Mouse (Mus musculus): Measurements from ENCODE around the gene Zfp456.
"Not testable (repeated sequence)": the region's sequence is repeated elsewhere in the genome, so short reads cannot be mapped to it uniquely, and the experiment has no call there.

Gene Zfp456

DNA sequence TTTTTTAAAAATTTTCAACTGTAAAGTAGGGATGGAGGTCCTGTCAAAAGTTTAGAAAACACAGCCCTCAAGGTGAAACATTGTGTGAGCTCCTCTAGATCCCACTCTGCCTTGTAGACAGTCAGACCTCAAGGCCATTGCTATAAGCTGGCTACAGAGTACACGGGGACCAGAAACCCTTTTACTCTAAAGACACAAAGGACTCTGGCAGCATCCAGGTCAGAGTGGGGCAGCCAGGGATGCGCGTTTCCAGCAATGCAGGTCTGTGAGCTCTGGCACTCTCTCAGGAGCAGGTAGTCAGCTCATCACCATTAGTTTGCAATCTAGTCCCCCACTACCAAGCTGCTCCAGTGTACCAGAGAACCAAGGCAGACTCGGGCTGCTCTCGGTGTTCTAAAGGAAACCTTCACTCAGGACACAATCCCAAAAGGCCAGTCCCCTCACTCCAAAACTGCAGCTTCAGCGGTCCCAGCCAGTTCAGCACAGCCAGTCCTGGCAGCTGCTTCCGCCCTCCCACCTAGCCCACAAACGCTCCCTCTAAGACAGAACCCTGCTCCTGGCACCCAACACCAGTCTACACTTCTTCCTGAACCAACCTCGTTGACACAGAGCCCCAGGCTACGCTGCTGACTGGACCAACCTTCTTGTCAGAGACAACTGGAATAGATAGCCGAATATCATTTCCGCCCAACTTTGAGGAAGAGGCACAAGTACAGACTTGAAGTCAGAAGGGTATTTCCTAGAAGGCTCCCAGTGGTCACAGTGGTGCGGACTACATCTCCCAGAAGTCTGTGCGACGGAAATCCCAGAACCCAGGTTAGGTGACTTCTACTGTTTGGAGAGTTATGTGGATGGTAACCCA is at the start of gene Zfp456, which contains the start of gene Gm28041:
Zfp456 (minus strand) TSS at position 761 of the 862 bp plus-strand sequence.
Gm28041 (minus strand) TSS at position 684 of the 862 bp plus-strand sequence.
- in situ Hi-C loops (cut with MseI, MboI) = not testable (repeated sequence)

DNA sequence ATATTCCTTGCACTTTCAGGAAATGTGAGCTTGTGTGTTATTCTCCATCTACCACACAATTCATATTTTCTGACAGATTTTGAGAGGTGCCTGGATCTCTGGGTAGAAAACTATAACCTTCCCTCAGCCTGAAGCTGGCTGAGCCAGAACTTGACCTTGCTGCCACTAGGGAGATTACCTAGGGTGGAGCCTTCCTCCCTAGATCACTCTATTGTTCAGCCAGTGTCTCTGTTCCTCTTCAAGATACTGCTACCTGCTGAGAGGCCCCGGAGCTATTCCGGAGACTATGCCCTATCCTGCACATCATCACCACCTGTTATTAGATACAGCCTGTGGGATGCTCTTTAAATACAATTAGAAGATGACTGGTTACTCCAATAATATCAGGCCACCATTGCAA is 46.9 kb upstream of the Zfp456 start:
- in situ Hi-C loops (cut with MseI, MboI) = not testable (repeated sequence)

DNA sequence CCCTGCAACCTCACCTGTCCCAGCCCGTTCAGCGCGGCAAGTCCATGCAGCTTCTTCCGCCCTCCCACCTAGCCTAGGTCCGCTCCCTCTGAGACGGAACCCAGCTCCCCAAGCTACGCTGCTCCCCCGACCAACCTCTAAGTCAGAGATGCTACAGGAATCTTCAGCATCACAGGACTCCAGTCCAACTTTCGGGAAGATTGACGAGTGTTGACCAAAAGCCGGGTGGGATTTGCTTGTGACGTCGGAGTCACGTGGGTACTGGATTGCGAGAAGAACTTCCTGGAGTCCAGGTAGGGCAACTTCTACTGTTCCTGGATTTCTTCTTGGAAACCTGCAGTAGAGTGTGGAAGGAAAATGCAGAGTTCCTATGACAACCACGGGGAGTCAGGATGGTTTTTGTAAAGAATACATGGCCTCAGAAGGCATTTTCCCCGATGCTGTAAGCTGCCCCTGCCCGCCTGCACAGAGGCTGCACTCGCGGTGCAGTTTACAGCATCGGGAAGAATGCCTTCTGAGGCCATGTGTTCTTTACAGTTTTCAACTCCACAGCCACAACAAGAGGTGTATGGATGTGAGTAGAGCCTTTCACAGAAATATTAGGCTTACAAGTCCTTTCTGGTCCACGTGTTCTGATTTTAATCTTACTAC is 45.7 kb upstream of the Zfp456 start, which contains the start of gene Zfp459:
Zfp459 (minus strand) TSS at position 212 of the 651 bp plus-strand sequence.
- in situ Hi-C loops (cut with MseI, MboI) = no loop called here

DNA sequence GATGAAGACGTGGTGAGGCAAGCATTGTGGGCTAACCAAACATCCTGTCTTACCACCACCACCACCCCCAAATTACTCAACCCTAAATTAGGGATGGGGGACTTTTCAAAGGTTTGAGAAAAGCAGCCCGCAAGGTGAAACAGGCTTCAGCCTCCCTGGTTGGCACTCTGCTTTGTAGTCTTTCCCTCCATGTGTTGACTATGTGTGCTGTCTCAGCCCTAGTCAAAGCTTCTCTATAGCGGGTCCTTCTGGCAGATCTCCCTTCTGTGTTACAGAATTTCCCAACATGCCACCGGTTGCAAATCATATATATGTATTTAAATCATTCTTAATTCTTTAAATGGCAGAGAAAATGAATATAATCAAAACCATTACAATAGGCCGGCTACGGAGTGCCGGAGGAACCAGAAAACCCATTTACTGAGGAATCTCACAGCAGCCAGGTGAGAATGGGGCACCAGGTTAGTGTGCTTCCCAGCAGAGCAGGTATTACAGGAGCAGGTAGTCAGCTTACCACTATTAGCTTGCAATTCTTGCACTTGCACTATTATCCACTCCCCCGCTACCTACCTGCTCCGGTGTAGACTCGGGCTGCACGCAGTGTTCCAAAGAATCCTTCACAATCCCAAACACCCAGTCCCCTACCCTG is 45.1 kb upstream of the Zfp456 start:
- in situ Hi-C loops (cut with MseI, MboI) = no loop called here

GRCm38 (mm10) chr13:67416811-67417210 is 41.2 kb upstream of the Zfp456 start:
- in situ Hi-C loops (cut with MseI, MboI) = no loop called here

DNA sequence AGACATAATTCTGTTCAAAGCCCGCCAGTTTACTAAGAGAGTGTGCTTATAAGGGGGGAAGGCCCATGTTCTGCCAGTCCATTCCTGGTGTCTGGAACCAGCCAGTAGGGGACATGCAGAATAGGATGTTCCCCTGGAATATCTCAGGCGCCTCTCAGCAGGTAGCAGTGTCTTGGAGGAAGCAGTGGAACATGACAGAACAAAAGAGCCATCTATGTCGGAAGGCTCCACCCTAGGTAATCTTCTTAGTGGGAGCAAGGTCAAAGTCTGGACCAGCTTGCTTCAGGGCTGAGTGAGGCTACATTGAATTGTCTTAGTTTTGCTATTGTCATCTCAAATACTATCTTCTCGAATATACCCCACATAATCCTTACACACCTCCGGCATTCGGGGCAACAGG is 40.1 kb upstream of the Zfp456 start:
- in situ Hi-C loops (cut with MseI, MboI) = no loop called here

DNA sequence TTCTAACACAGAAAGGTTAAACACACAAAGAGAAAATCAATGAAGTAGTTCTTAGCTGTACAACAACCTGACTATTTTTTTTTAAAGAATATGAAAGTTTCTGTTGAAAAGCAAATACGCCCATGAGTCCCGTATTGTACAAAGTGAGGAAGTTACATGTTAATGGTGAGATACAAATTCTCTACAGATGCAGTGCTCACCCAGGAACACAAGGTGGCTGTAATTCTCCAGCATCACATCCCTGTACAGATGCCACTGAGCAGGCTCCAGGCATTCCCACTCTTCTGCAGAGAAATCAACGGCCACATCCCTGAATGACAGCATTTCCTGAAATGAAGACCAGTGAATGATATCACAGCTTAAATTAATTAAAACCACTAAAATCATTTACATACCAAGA is 38.0 kb upstream of the Zfp456 start:
- in situ Hi-C loops (cut with MseI, MboI) = not testable (repeated sequence)

- in situ Hi-C loops (cut with MseI, MboI) = not testable (repeated sequence)
These were observed 23.7 kb upstream of the Zfp456 start, which contains the start of gene Zfp429 for GRCm38 (mm10) chr13:67399183-67399903. TSS of gene Zfp429 (minus strand) at chr13:67399819.

- in situ Hi-C loops (cut with MseI, MboI) = not testable (repeated sequence)
These were observed 645 bp upstream of the Zfp456 start for GRCm38 (mm10) chr13:67376255-67376654.

- in situ Hi-C loops (cut with MseI, MboI) = no loop called here
These were observed 15.4 kb downstream of the Zfp456 start, which contains the start of the genes Gm28044 and Zfp953 for GRCm38 (mm10) chr13:67360131-67360744. TSS of gene Gm28044 (minus strand) at chr13:67360536. TSS of gene Zfp953 (minus strand) at chr13:67360605.

DNA sequence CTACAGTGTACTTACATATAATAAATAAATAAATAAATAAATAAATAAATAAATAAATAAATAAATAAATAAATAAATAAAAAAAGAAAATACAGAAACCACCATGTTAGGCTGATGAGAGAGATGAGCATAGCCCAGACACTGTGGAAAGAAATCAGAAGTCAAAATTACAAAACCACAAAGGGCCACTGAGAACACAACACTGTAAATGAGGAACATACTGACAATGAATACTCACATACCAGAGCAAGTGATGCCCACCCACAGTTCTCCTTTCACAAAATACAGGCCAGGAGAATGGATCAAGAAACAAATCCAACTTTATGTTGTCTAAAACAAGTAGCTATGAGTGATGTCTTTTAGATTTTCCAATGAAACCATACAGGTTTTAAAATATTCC is 23.8 kb downstream of the Zfp456 start:
- in situ Hi-C loops (cut with MseI, MboI) = no loop called here

DNA sequence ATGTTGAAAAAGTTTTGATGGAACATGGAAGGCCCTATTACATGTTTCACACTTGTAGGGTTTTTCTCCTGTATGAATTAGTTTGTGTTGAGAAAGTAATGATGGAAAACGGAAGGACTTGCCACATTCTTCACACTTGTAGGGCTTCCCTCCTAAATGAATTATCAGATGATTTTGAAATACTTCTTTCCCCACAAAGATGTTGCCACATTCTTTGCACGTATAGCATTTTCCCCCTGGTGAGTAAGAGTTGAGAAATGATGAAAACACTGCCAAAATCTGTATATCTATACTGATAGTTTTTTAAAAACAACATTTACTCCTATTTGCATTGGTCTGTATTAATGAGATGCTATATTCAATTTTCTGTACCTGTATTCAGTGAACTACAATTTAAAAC is 32.2 kb downstream of the Zfp456 start:
- in situ Hi-C loops (cut with MseI, MboI) = no loop called here

DNA sequence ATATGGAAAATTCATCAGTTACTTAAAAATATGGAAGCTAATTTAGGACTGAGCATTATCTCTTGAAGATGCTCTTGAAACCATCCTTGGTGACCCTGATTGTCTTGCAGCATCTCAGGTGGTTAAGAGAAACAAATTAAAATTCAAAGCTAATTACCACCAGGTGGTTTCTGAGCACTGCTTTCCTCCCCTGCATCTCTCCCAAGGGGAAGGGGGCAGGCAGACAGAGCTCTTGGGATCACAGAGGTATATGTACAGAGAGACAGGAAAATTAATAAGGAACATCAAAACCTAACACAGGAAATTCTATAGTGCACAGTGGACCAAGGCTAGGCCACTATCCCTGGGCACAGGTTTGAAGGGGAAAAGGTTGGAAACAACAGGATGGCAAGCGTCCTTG is 42.7 kb downstream of the Zfp456 start:
- in situ Hi-C loops (cut with MseI, MboI) = no loop called here

GRCm38 (mm10) chr13:67332019-67332724 is 43.4 kb downstream of the Zfp456 start, which contains the start of gene Zfp595:
TSS of gene Zfp595 (minus strand) at chr13:67332570.
- in situ Hi-C loops (cut with MseI, MboI) = no loop called here
